Mouse (Mus musculus): Measurements from ENCODE around the gene Gm4881.

Gene Gm4881

DNA sequence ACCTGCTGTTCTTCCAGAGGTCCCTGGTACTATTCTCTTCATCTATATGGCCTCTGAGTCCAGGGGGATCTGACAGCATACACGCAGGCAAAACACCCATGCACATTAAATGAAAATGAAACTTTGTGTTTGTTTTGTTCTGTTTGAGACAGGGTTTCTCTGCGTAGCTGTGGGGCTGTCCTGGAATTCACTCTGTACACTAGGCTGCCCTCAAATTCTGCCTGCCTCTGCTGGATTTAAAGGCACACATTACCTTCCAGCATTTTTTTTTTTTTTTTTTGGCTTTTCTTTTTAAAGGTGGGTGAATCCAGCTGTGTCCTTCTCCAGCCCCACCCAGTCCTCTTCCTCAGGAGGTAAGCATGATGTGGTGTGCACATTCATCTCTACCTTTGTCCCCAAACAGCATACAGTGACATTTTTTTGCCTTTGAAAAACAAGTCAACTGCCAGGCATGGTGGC is 52.1 kb downstream of the Gm4881 start:
- no peak for DNase-seq

DNA sequence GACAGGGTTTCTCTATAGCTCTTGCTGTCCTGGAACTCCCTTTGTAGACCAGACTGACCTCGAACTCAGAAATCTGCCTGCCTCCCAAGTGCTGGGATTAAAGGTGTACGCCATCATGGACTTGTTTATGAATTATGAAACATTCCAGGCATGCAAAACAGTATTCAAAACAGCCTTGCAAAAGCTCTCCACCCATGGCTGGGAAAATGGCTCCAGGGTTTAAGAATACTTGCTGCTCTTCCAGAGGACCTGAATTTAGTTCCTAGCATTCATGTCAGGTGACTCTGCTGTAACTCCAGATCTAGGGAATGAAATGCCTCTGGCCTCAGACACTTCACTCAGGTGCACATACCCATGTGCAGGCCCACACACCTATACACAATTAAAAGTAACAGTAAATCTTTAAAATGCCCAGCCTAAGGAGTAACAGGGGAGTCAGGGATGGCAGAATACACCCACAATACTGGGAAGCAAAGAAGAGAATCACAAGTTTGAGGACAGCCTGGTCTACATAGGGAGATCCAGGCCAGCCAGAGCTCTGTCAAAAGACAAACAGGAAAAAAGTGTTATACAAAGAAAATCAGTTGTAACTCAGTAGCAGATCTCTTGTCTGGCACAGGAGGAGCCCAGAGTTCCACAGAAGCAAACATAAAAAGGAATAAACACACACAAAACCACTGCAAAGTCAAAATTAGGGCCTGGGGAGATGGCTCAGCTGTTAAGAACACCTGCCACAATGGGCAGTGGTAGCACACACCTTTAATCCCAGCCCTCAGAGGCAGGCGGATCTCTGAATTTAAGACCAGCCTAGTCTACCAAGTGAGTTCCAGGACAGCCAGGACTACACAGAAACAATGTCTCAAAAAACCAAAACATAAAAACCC is 52.8 kb downstream of the Gm4881 start:
- no peak for DNase-seq

DNA sequence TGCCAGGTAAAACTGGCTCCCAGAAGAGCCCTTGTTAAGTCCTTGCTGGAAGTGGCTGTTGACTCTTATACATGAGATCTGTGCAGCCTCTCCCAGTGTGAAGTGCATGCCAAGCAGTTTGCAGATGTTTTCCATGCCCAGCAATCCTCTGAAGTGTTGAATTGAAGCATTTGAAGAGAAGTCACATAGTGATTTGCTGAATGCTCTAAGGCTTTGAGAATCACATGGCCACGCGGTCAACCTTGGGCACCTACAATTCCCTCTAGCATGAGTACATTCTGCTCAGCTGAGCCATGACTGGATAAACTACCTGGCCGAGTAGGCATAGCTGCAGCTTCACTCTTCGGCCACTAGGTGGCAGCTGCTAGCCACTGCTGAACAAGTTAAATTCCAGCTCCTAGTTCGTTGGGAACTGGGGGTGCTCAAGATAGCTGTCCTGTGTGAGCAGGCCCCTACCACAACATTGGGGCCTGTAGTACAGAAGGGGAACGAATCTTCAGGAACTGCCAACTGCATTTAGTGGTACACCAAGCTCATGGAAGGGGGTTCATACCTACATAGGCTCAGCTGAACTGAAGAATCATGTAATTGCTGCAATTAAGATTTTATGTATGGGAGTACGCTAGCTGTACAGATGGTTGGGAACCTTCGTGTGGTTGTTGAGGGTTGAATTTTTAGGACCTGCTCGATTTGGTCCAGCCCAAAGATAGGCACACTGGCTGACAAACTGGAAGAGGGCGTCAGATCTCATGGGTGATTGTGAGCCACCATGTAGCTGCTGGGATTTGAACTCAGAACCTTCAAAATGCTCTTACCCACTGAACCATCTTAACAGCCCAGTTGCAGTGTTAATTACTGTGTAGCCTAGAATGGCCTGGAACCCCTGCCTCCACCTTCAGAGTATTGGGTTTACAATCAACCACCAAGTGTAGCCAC is 53.7 kb downstream of the Gm4881 start:
- peak; percentile 81 to 82 for DNase-seq

DNA sequence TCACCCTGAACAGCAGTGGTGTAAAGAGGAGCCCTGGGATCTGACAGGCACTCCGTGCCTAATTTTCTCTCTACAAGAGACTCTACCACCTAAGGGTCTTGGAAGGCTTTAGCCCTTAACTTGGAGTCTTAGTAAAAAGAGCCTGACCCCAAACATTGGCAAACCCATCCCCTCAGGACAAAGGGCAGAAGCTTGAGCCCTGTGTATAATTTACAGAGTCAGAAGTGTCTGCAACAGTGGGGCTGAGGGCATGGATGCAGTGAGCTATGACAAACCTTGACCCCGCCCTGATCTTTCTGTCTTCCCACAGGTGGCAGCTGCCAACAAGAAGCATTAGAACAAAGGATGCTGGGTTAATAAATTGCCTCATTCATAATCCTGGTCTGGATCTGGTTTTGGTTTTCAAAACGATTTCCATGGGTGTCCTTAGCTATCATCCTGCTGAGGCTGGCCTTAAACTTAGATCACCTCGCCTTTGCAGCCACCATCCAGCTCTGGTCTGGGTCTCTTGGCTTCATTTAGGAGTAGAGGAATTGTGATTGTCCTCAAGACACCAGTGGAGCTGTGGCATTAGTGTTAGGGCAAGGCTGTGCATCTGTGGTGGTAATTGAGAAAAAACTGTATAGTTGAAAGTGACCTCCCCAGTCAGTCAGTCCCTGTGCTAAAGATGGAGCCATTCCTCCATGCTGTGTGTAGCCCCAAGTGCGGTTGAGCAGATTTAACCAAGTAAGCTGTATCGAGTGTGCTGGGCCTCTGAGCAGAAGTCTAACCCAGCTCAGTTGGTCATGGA is 54.7 kb downstream of the Gm4881 start:
- DNase-seq: no peak

DNA sequence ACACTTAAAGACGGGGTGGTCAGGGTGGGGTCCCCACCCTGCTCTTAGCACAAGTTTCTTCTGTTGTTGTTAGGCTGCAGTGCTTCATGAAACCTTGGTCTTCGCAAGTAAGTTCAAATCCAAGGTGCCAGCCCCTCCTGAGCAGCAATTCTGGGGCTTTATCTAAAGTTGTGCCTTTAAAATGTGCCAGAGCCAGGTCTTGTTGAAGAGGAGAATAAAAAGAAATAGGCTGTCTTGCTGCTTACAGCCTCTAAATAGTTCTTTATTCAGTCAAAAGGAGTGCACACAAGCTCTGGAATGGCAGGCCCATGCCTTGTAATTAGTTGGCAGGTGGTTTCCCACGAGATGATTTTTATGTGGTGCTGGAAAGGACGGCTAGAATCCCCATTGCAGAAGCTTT is 57.2 kb downstream of the Gm4881 start:
- DNase-seq: no peak

DNA sequence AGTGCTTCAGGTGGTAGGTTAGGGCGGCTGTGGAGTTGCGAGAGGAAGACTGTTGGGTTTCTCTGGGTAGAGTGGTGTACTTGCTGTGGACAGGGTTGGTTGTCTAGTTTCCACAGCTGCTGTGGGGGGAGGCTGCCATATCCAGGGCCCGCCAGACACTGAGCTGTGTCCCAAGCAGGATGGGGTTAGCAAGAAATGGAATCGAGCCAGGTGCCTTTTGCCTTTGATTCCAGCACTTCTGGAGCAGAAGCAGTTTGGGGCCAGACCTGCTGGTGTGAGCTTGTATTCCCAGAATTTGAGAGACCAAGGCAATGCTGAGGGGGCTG is 58.0 kb downstream of the Gm4881 start:
- DNase-seq: no peak

DNA sequence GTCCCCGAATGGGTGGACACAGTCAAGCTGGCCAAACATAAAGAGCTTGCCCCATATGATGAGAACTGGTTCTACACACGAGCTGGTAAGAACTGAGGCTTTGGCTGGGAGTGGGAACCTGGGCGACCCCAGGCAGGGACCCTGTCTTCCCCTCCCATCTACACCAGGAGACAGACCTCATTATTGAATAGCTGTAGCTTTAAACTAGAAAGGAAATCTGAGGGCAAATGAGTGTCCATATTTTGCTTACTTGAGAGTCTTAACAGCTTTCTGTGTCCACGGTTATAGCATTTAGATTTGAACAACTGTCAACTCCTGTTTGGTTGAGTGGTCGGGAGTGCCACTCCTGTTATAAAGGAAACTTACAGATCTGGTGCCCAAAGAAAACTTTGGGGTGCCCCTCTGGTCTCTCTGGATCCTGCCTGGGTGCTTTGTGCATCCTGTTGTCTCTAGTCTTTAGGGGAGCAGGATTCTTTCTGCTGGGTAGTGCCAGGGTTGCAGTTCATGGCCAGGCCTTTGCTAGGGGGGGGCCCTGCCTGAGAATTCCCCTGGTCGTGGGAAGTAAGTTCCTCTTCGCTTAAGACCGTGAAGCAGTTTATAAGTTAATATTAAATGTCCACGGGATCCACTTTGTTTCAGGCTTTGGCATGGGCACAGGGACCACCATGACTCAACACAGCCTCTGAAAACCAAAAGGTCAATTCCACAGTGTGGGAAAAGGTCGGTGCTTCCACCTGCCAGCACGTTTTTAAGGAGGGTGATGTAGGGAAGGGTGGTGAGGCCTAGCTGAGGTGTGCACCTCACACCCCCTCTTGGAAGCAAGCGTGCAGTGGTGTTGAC is 58.6 kb downstream of the Gm4881 start:
- DNase-seq: no peak

DNA sequence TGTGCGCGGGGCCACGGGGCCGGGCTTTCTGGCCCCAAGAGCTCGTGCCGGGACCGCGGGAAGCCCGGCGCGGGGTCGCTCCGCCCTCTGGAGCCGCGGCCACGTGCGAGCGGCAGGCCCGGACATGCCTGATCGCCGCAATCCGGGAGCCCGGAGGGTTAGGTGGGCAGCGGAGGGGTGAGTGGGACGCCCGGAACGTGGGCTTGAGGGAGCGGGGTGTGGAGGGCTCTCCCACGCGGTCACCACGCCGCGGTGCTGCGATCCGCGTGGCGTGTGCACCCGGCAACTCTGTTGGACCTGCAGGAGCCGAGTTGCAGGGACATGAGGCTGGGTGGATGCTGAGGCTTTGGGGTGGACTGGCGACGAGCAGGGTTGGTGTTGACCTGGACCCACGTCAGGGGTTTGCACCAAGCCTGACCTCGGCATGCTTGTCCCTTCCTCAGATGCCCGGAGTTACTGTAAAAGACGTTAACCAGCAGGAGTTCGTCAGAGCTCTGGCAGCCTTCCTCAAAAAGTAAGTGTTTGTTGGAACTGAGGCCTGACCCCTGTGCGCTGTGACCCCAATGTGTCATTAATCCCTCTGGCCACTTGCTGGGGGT is 59.5 kb downstream of the Gm4881 start:
- DNase-seq: no peak

DNA sequence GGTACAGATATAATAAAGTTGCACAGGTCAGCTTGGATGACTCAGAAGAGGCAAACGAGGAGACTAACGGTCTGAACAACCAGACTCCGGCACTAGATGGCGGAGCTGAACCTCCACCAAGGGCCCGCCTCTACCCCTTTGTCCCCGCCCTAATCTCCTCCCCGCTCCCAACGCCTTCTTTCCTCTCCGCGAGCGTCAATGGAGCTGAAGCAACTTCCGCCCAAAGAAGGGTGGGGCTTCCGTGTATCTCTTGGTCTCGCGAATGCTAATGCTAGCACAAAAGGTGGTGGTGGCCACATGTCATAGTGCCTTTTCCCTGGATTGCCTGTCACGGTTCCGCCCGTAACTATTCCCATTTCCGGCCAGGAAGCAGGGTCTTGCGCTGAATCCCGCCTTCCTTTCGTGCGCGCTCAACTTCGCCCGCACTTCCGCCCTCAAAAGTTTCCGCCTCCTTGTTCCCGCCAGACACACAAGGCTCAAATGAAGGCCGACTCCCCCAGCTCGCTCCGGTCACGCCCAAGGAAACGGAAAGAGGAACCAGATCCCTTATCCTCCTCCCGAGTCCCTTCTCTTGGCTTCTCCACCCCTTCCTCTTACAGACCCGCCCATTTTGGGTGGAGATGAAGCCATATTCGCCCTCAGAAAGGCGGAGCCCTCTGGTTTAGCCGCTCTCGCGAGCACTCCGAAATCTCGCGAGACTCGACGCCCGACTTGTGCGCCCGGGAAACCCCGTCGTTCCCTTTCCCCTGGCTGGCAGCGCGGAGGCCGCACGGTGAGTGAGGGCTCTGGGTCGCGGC is 60.2 kb downstream of the Gm4881 start, which contains the start of gene Rps19:
TSS of gene Rps19 (plus strand) at position 476 of the 797 bp plus-strand sequence.
- peak; percentile 98 to 99 for DNase-seq

DNA sequence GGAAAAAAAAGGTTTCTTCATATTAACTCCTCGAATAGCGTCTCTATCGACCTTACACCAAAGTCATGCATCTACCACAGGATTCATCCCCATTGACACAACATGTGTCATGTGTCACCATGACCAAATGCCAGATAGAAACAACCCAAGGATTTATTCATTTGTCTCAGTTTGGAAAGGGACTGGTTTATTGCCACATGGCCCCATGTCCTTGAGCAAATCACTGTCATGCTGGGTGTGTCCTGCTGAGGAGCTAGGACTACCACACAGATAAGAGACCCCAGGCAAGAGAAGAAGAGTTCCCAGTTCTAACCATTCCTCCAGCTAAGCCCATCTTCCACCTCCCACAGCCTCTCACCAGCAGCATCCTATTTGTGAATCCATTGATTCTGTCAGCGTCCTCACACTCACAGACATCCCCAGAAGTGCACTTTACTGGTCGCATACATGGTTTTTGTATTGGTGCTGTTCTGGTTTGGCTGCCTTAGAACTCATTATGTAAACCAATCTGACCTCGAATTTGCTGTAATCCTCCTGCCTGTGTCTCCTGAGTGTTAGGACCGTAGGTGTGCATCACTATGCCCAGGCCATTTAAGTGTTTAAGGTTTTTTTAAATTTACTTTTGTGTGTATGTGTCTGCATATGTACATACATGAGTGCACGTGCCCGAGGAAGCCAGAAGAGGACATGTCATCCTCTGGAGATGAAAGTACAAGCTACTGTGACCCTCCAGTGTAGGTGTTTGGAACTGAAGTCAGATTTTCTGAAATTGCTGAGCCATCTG is 61.7 kb downstream of the Gm4881 start:
- DNase-seq: no peak

DNA sequence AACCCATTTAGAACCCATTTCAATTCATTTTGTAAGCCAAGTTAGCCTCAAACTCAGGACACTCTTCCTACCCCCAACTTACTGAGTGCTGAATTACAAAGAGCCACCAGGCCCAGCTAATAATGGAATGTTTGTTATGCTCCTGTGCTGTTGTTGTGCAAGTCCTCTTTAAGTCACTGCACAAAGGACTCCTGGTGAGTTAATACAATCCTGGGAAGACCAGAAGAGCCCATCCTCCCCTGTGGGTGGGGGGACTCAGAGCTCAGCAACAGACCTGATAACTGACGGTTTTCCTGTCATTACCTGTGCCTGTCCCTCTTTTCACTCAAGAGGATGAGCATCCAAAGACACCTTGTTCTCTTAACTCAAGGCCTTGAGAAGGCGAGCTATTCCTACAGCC is 64.7 kb downstream of the Gm4881 start:
- DNase-seq: no peak

DNA sequence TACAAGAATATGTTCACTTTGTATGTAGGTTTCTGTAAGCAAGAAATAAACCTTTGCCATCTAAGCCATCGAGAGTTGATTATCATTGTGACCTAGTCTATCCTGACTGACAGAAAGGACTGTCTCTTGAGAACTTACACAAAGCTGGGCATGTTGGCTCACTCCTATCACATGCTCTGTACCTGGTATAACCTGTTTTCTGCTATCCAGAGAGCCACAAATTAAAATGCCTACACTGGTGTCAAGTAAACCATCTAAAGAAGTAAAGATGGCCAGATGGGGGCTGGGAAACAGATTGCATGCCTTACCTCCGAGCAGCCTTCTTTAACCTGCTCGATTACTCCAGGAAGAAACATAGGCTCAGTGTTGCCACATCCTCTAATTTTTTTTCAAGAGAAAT is 66.7 kb downstream of the Gm4881 start:
- no peak for DNase-seq
